Mouse (Mus musculus): ENCODE measurements around the gene Klk1b5. TPM values are rescaled to one million over a fixed set of nuclear protein-coding genes. Genes with fewer than 3 reads are reported as not detected.

Gene Klk1b5
- polyA plus RNA-seq, 1 experiment = not detected

- TF ChIP-seq POLR2A (IDR thresholded peaks at IDR 0.05; ENCODE audit: insufficient read depth, low read depth, low read length) = no peak
- no peak for TF ChIP-seq CTCF (IDR thresholded peaks at IDR 0.05; ENCODE audit: insufficient read depth, low read depth, low read length)
- Histone ChIP-seq H3K27ac (ENCODE audit: insufficient read depth, low read depth, low read length) (no peak within 1 kb of the TSS), H3K4me1 (ENCODE audit: control insufficient read depth, insufficient read depth, low read length) (no peaks in the 10 kb centered on the region), H3K4me3 (ENCODE audit: insufficient read depth, low read depth, low read length) (no peak within 1 kb of the TSS)
- 37% methylated on average over 1 of the region's 1 CpGs for WGBS
Measured at GRCm38 (mm10) chr7:44225076-44225475, 9.3 kb downstream of the Klk1b5 start, which contains the start of gene Klk1. TSS of gene Klk1 (plus strand) at chr7:44225360.

GRCm38 (mm10) chr7:44235909-44236308 lies 20.2 kb downstream of the Klk1b5 start, which contains the start of gene Gm36864:
TSS of gene Gm36864 (plus strand) at chr7:44236177.
- H3K4me1 ChIP-seq (ENCODE audit: control insufficient read depth, insufficient read depth, low read length) = no peaks in the 10 kb centered on the region
- H3K27ac ChIP-seq (ENCODE audit: insufficient read depth, low read depth, low read length) = no peak within 1 kb of the TSS
- WGBS = 71% methylated on average over 3 of the region's 3 CpGs
- no peak within 1 kb of the TSS for H3K4me3 ChIP-seq (ENCODE audit: insufficient read depth, low read depth, low read length)
- no peak for TF ChIP-seq CTCF (IDR thresholded peaks at IDR 0.05; ENCODE audit: insufficient read depth, low read depth, low read length)
- no peak for TF ChIP-seq POLR2A (IDR thresholded peaks at IDR 0.05; ENCODE audit: insufficient read depth, low read depth, low read length)

- no peak overlapping the region for H3K27ac ChIP-seq (ENCODE audit: insufficient read depth, low read depth, low read length)
- WGBS = 36% methylated on average over 2 of the region's 2 CpGs
- TF ChIP-seq POLR2A (IDR thresholded peaks at IDR 0.05; ENCODE audit: insufficient read depth, low read depth, low read length) (no peak), CTCF (IDR thresholded peaks at IDR 0.05; ENCODE audit: insufficient read depth, low read depth, low read length) (no peak)
Measured at GRCm38 (mm10) chr7:44239913-44240312, 24.2 kb downstream of the Klk1b5 start.

GRCm38 (mm10) chr7:44240712-44241111 lies 25.0 kb downstream of the Klk1b5 start:
- no peak for TF ChIP-seq POLR2A (IDR thresholded peaks at IDR 0.05; ENCODE audit: insufficient read depth, low read depth, low read length)
- TF ChIP-seq CTCF (IDR thresholded peaks at IDR 0.05; ENCODE audit: insufficient read depth, low read depth, low read length) = no peak
- no peaks in the 10 kb centered on the region for H3K4me1 ChIP-seq (ENCODE audit: control insufficient read depth, insufficient read depth, low read length)
- WGBS = 43% methylated on average over 1 of the region's 1 CpGs
- no peak overlapping the region for H3K4me3 ChIP-seq (ENCODE audit: insufficient read depth, low read depth, low read length)
- no peak overlapping the region for H3K27ac ChIP-seq (ENCODE audit: insufficient read depth, low read depth, low read length)

More at GRCm38 (mm10) chr7:44239913-44240312, 24.2 kb downstream of the Klk1b5 start:
- Histone ChIP-seq H3K4me3 (ENCODE audit: insufficient read depth, low read depth, low read length) (no peak overlapping the region), H3K4me1 (ENCODE audit: control insufficient read depth, insufficient read depth, low read length) (no peaks in the 10 kb centered on the region)

GRCm38 (mm10) chr7:44241163-44241562 lies 25.4 kb downstream of the Klk1b5 start:
- H3K4me1 ChIP-seq (ENCODE audit: control insufficient read depth, insufficient read depth, low read length) = no peaks in the 10 kb centered on the region
- H3K27ac ChIP-seq (ENCODE audit: insufficient read depth, low read depth, low read length) = no peak overlapping the region
- 57% methylated on average over 2 of the region's 2 CpGs for WGBS
- no peak overlapping the region for H3K4me3 ChIP-seq (ENCODE audit: insufficient read depth, low read depth, low read length)
- no peak for TF ChIP-seq CTCF (IDR thresholded peaks at IDR 0.05; ENCODE audit: insufficient read depth, low read depth, low read length)
- no peak for TF ChIP-seq POLR2A (IDR thresholded peaks at IDR 0.05; ENCODE audit: insufficient read depth, low read depth, low read length)

- no peak for TF ChIP-seq CTCF (IDR thresholded peaks at IDR 0.05; ENCODE audit: insufficient read depth, low read depth, low read length)
- TF ChIP-seq POLR2A (IDR thresholded peaks at IDR 0.05; ENCODE audit: insufficient read depth, low read depth, low read length) = no peak
- no peak overlapping the region for H3K4me3 ChIP-seq (ENCODE audit: insufficient read depth, low read depth, low read length)
- 44% methylated on average over 1 of the region's 1 CpGs for WGBS
Measured at GRCm38 (mm10) chr7:44244080-44244479, 28.3 kb downstream of the Klk1b5 start.

GRCm38 (mm10) chr7:44246055-44246983 lies 30.6 kb downstream of the Klk1b5 start, which contains the start of the genes 1700028J19Rik and 2410002F23Rik:
TSS of gene 1700028J19Rik (minus strand) at chr7:44246695.
TSS of gene 2410002F23Rik (plus strand) at chr7:44246722.
- WGBS = under 1% methylated on average over 62 of the region's 62 CpGs
- Histone ChIP-seq H3K4me1 (ENCODE audit: control insufficient read depth, insufficient read depth, low read length) (peaks cover 3% of the 10 kb centered on the region; the same call in 1 of the 2 replicates), H3K27ac (ENCODE audit: insufficient read depth, low read depth, low read length) (peak within 1 kb of the TSS; percentile 91), H3K4me3 (ENCODE audit: insufficient read depth, low read depth, low read length) (peak within 1 kb of the TSS; percentile 95)
- TF ChIP-seq POLR2A (IDR thresholded peaks at IDR 0.05; ENCODE audit: insufficient read depth, low read depth, low read length) (peak; percentile 98), CTCF (IDR thresholded peaks at IDR 0.05; ENCODE audit: insufficient read depth, low read depth, low read length) (peak; percentile 8; the same call in 1 of the 2 replicates)

More at GRCm38 (mm10) chr7:44244080-44244479, 28.3 kb downstream of the Klk1b5 start:
- Histone ChIP-seq H3K4me1 (ENCODE audit: control insufficient read depth, insufficient read depth, low read length) (peaks cover 3% of the 10 kb centered on the region; the same call in 1 of the 2 replicates), H3K27ac (ENCODE audit: insufficient read depth, low read depth, low read length) (no peak overlapping the region)

GRCm38 (mm10) chr7:44246984-44247470 lies 31.3 kb downstream of the Klk1b5 start:
- under 1% methylated on average over 23 of the region's 23 CpGs for WGBS
- Histone ChIP-seq H3K27ac (ENCODE audit: insufficient read depth, low read depth, low read length) (peak overlapping the region; percentile 91), H3K4me1 (ENCODE audit: control insufficient read depth, insufficient read depth, low read length) (peaks cover 3% of the 10 kb centered on the region; the same call in 1 of the 2 replicates), H3K4me3 (ENCODE audit: insufficient read depth, low read depth, low read length) (peak overlapping the region; percentile 95)
- TF ChIP-seq POLR2A (IDR thresholded peaks at IDR 0.05; ENCODE audit: insufficient read depth, low read depth, low read length) = no peak
- no peak for TF ChIP-seq CTCF (IDR thresholded peaks at IDR 0.05; ENCODE audit: insufficient read depth, low read depth, low read length)

- 90% methylated on average over 2 of the region's 2 CpGs for WGBS
- H3K4me3 ChIP-seq (ENCODE audit: insufficient read depth, low read depth, low read length) = no peak overlapping the region
- peaks cover 5% of the 10 kb centered on the region for H3K4me1 ChIP-seq (ENCODE audit: control insufficient read depth, insufficient read depth, low read length)
- no peak overlapping the region for H3K27ac ChIP-seq (ENCODE audit: insufficient read depth, low read depth, low read length)
- TF ChIP-seq CTCF (IDR thresholded peaks at IDR 0.05; ENCODE audit: insufficient read depth, low read depth, low read length) (no peak), POLR2A (IDR thresholded peaks at IDR 0.05; ENCODE audit: insufficient read depth, low read depth, low read length) (no peak)
Measured at GRCm38 (mm10) chr7:44247971-44248370, 32.2 kb downstream of the Klk1b5 start.
